Mouse (Mus musculus) liver, postnatal 0 days (tissue): Measurements from ENCODE around the gene Kyat1.

Source experiments
- CTCF ChIP-seq: sonication (generic); IDR thresholded peaks from 2 replicates; pipeline ENCODE4 v1.5.1; 2016; ENCODE audit warnings: antibody characterized with exemption, low read depth
- EP300 ChIP-seq: IDR thresholded peaks from 2 replicates; pipeline ENCODE4 v1.6.1; 2016; ENCODE audit warnings: antibody characterized with exemption, low read depth, mild to moderate bottlenecking

DNA sequence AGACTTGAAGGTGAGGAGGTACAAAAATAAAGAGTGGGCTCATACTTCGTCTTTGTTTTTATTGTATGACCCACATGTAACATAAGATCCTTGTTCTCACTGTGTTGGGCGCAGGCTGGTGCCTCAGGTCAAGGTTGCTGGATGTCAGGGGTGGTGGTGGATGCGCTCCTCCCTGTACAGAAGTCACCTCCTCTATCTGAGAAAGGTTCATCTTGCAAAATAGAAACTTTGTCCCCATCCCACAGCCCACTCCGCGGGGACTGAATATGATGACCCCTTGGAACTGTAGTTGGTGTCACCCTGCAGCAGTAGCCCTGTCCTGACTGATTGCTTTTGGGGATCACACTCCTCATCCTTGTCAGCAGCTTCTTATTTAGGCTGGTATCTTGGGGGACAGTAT lies 41.4 kb upstream of the Kyat1 start:
- TF ChIP-seq EP300 (no peak), CTCF (no peak)
